Mouse (Mus musculus): Measurements from ENCODE around the gene Rab31.

Gene Rab31

GRCm38 (mm10) chr17:65771951-65772934 is at the start of gene Rab31:
TSS of gene Rab31 (minus strand) at chr17:65772752.
- DNase-seq (ENCODE audit: low read depth, low spot score): peak; percentile 35

- no peak for DNase-seq (ENCODE audit: low read depth, low spot score)
Measured at GRCm38 (mm10) chr17:65820197-65820596, 47.6 kb upstream of the Rab31 start.

GRCm38 (mm10) chr17:65813763-65814162 is 41.2 kb upstream of the Rab31 start:
- no peak for DNase-seq (ENCODE audit: low read depth, low spot score)

- DNase-seq (ENCODE audit: low read depth, low spot score): no peak
Measured at GRCm38 (mm10) chr17:65811032-65811431, 38.5 kb upstream of the Rab31 start.

- no peak for DNase-seq (ENCODE audit: low read depth, low spot score)
Measured at GRCm38 (mm10) chr17:65806416-65806815, 33.9 kb upstream of the Rab31 start.

GRCm38 (mm10) chr17:65805966-65806365 is 33.4 kb upstream of the Rab31 start:
- DNase-seq (ENCODE audit: low read depth, low spot score): no peak

- no peak for DNase-seq (ENCODE audit: low read depth, low spot score)
Measured at GRCm38 (mm10) chr17:65802026-65802425, 29.5 kb upstream of the Rab31 start.

- no peak for DNase-seq (ENCODE audit: low read depth, low spot score)
Measured at GRCm38 (mm10) chr17:65800451-65800850, 27.9 kb upstream of the Rab31 start.

GRCm38 (mm10) chr17:65799353-65799752 is 26.8 kb upstream of the Rab31 start:
- DNase-seq (ENCODE audit: low read depth, low spot score): no peak

- no peak for DNase-seq (ENCODE audit: low read depth, low spot score)
Measured at GRCm38 (mm10) chr17:65798446-65798845, 25.9 kb upstream of the Rab31 start.

GRCm38 (mm10) chr17:65796056-65796455 is 23.5 kb upstream of the Rab31 start:
- DNase-seq (ENCODE audit: low read depth, low spot score): no peak

- no peak for DNase-seq (ENCODE audit: low read depth, low spot score)
Measured at GRCm38 (mm10) chr17:65794096-65794850, 21.7 kb upstream of the Rab31 start.

GRCm38 (mm10) chr17:65793307-65793930 is 20.9 kb upstream of the Rab31 start:
- DNase-seq (ENCODE audit: low read depth, low spot score): no peak

- DNase-seq (ENCODE audit: low read depth, low spot score): no peak
Measured at GRCm38 (mm10) chr17:65791161-65791560, 18.6 kb upstream of the Rab31 start.

- no peak for DNase-seq (ENCODE audit: low read depth, low spot score)
Measured at GRCm38 (mm10) chr17:65789576-65789975, 17.0 kb upstream of the Rab31 start.

- DNase-seq (ENCODE audit: low read depth, low spot score): no peak
Measured at GRCm38 (mm10) chr17:65788542-65789291, 16.2 kb upstream of the Rab31 start.

GRCm38 (mm10) chr17:65787261-65787660 is 14.7 kb upstream of the Rab31 start:
- DNase-seq (ENCODE audit: low read depth, low spot score): no peak

GRCm38 (mm10) chr17:65786225-65786624 is 13.7 kb upstream of the Rab31 start:
- no peak for DNase-seq (ENCODE audit: low read depth, low spot score)

GRCm38 (mm10) chr17:65785707-65786106 is 13.2 kb upstream of the Rab31 start:
- no peak for DNase-seq (ENCODE audit: low read depth, low spot score)

- DNase-seq (ENCODE audit: low read depth, low spot score): no peak
Measured at GRCm38 (mm10) chr17:65784610-65785140, 12.1 kb upstream of the Rab31 start.

Data from forelimb bud, embryonic 11.5 days (tissue).